Mouse (Mus musculus): ENCODE data around the gene Tmem37. TPM values are rescaled to one million over a fixed set of nuclear protein-coding genes. Genes with fewer than 3 reads are reported as not detected.

The Tmem37 gene
- polyA plus RNA-seq, 1 experiment, result 80.4 TPM

GRCm38 (mm10) chr1:120057044-120057443 is 16.8 kb downstream of the Tmem37 start:
- Histone ChIP-seq H3K27me3 (ENCODE audit: control insufficient read depth, insufficient read depth, insufficient read length) (no peaks in the 10 kb centered on the region), H3K79me2 (ENCODE audit: control insufficient read depth, insufficient read depth) (no peaks in the 10 kb centered on the region)

GRCm38 (mm10) chr1:120056236-120056635 is 17.6 kb downstream of the Tmem37 start:
- Histone ChIP-seq H3K4me2 (ENCODE audit: low read depth) (peak overlapping the region; percentile 56), H3K79me2 (ENCODE audit: control insufficient read depth, insufficient read depth) (no peaks in the 10 kb centered on the region), H3K27me3 (ENCODE audit: control insufficient read depth, insufficient read depth, insufficient read length) (no peaks in the 10 kb centered on the region), H3K36me3 (ENCODE audit: control insufficient read depth, insufficient read depth) (no peaks in the 10 kb centered on the region), H3ac (ENCODE audit: control insufficient read depth, insufficient read length) (no peak overlapping the region), H3K4me3 (no peak overlapping the region)
- no peak for TF ChIP-seq MAX (IDR thresholded peaks at IDR 0.05; ENCODE audit: low read depth)
- no peak for TF ChIP-seq POLR2AphosphoS2 (IDR thresholded peaks at IDR 0.05; ENCODE audit: insufficient read length, low read depth)
- TF ChIP-seq TCF3 (IDR thresholded peaks at IDR 0.05; ENCODE audit: insufficient read length, low read depth), result no peak
- TF ChIP-seq SRF (IDR thresholded peaks at IDR 0.05; ENCODE audit: control insufficient read depth, insufficient read length, low read depth), result no peak
- TF ChIP-seq POLR2A (IDR thresholded peaks at IDR 0.05; ENCODE audit: insufficient read length, low read depth), result no peak
- no peak for TF ChIP-seq MYOG (IDR thresholded peaks at IDR 0.05; ENCODE audit: control insufficient read depth in 1 of 3, insufficient read depth in 1 of 3, insufficient read length in 2 of 3, low read depth in 2 of 3)
- TF ChIP-seq TCF12 (IDR thresholded peaks at IDR 0.05; ENCODE audit: insufficient read depth, poor library complexity, severe bottlenecking), result no peak
- TF ChIP-seq USF1 (IDR thresholded peaks at IDR 0.05; ENCODE audit: low read depth), result no peak
- no peak for TF ChIP-seq MYOD1 (IDR thresholded peaks at IDR 0.05; ENCODE audit: control insufficient read depth in 1 of 3, insufficient read length in 2 of 3, low read depth in 2 of 3)
- no peak for TF ChIP-seq E2F4 (IDR thresholded peaks at IDR 0.05; ENCODE audit: insufficient read depth)

More at GRCm38 (mm10) chr1:120057044-120057443, 16.8 kb downstream of the Tmem37 start:
- H3K36me3 ChIP-seq (ENCODE audit: control insufficient read depth, insufficient read depth), result no peaks in the 10 kb centered on the region
- peak in 1 of 3 experiments; percentile 16 for TF ChIP-seq MYOD1 (IDR thresholded peaks at IDR 0.05; ENCODE audit: control insufficient read depth in 1 of 3, insufficient read length in 2 of 3, low read depth in 2 of 3)
- no peak for TF ChIP-seq SRF (IDR thresholded peaks at IDR 0.05; ENCODE audit: control insufficient read depth, insufficient read length, low read depth)
- H3K4me2 ChIP-seq (ENCODE audit: low read depth), result peak overlapping the region; percentile 8
- H3ac ChIP-seq (ENCODE audit: control insufficient read depth, insufficient read length), result no peak overlapping the region
- no peak overlapping the region for H3K4me3 ChIP-seq

GRCm38 (mm10) chr1:120055475-120055874 is 18.4 kb downstream of the Tmem37 start:
- TF ChIP-seq SRF (IDR thresholded peaks at IDR 0.05; ENCODE audit: control insufficient read depth, insufficient read length, low read depth) (no peak), CEBPB (IDR thresholded peaks at IDR 0.05; ENCODE audit: insufficient read depth, poor library complexity, severe bottlenecking) (no peak), MAX (IDR thresholded peaks at IDR 0.05; ENCODE audit: low read depth) (no peak), MYOG (IDR thresholded peaks at IDR 0.05; ENCODE audit: control insufficient read depth in 1 of 3, insufficient read depth in 1 of 3, insufficient read length in 2 of 3, low read depth in 2 of 3) (no peak), TCF3 (IDR thresholded peaks at IDR 0.05; ENCODE audit: insufficient read length, low read depth) (no peak), REST (IDR thresholded peaks at IDR 0.05; ENCODE audit: insufficient read depth, insufficient read length) (no peak)

GRCm38 (mm10) chr1:120054997-120055396 is 18.9 kb downstream of the Tmem37 start:
- peak; percentile 65 to 95 (median 87) for TF ChIP-seq MYOD1 (IDR thresholded peaks at IDR 0.05; ENCODE audit: control insufficient read depth in 1 of 3, insufficient read length in 2 of 3, low read depth in 2 of 3)
- TF ChIP-seq POLR2AphosphoS2 (IDR thresholded peaks at IDR 0.05; ENCODE audit: insufficient read length, low read depth), result no peak
- no peak for TF ChIP-seq POLR2A (IDR thresholded peaks at IDR 0.05; ENCODE audit: insufficient read length, low read depth)
- TF ChIP-seq TCF12 (IDR thresholded peaks at IDR 0.05; ENCODE audit: insufficient read depth, poor library complexity, severe bottlenecking), result peak; percentile 79
- no peak for TF ChIP-seq MAX (IDR thresholded peaks at IDR 0.05; ENCODE audit: low read depth)
- TF ChIP-seq CEBPB (IDR thresholded peaks at IDR 0.05; ENCODE audit: insufficient read depth, poor library complexity, severe bottlenecking), result peak; percentile 69; the same call in 1 of the 2 replicates
- peak; percentile 20 for TF ChIP-seq REST (IDR thresholded peaks at IDR 0.05; ENCODE audit: insufficient read depth, insufficient read length)
- TF ChIP-seq USF1 (IDR thresholded peaks at IDR 0.05; ENCODE audit: low read depth), result peak; percentile 79
- peak; percentile 29 to 91 (median 82) for TF ChIP-seq MYOG (IDR thresholded peaks at IDR 0.05; ENCODE audit: control insufficient read depth in 1 of 3, insufficient read depth in 1 of 3, insufficient read length in 2 of 3, low read depth in 2 of 3)
- no peak for TF ChIP-seq E2F4 (IDR thresholded peaks at IDR 0.05; ENCODE audit: insufficient read depth)
- TF ChIP-seq TCF3 (IDR thresholded peaks at IDR 0.05; ENCODE audit: insufficient read length, low read depth), result no peak
- TF ChIP-seq SRF (IDR thresholded peaks at IDR 0.05; ENCODE audit: control insufficient read depth, insufficient read length, low read depth), result no peak
- H3K36me3 ChIP-seq (ENCODE audit: control insufficient read depth, insufficient read depth), result no peaks in the 10 kb centered on the region
- H3K27me3 ChIP-seq (ENCODE audit: control insufficient read depth, insufficient read depth, insufficient read length), result no peaks in the 10 kb centered on the region
- H3K4me3 ChIP-seq, result no peak overlapping the region
- no peaks in the 10 kb centered on the region for H3K79me2 ChIP-seq (ENCODE audit: control insufficient read depth, insufficient read depth)
- no peak overlapping the region for H3ac ChIP-seq (ENCODE audit: control insufficient read depth, insufficient read length)
- peak overlapping the region; percentile 56 for H3K4me2 ChIP-seq (ENCODE audit: low read depth)

More at GRCm38 (mm10) chr1:120055475-120055874, 18.4 kb downstream of the Tmem37 start:
- no peaks in the 10 kb centered on the region for H3K79me2 ChIP-seq (ENCODE audit: control insufficient read depth, insufficient read depth)
- H3ac ChIP-seq (ENCODE audit: control insufficient read depth, insufficient read length), result no peak overlapping the region
- H3K4me3 ChIP-seq, result no peak overlapping the region
- H3K36me3 ChIP-seq (ENCODE audit: control insufficient read depth, insufficient read depth), result no peaks in the 10 kb centered on the region
- H3K4me2 ChIP-seq (ENCODE audit: low read depth), result peak overlapping the region; percentile 56
- H3K27me3 ChIP-seq (ENCODE audit: control insufficient read depth, insufficient read depth, insufficient read length), result no peaks in the 10 kb centered on the region

- Histone ChIP-seq H3ac (ENCODE audit: control insufficient read depth, insufficient read length) (no peak overlapping the region), H3K4me3 (no peak overlapping the region), H3K79me2 (ENCODE audit: control insufficient read depth, insufficient read depth) (no peaks in the 10 kb centered on the region), H3K36me3 (ENCODE audit: control insufficient read depth, insufficient read depth) (no peaks in the 10 kb centered on the region), H3K27me3 (ENCODE audit: control insufficient read depth, insufficient read depth, insufficient read length) (no peaks in the 10 kb centered on the region), H3K4me2 (ENCODE audit: low read depth) (no peak overlapping the region)
- TF ChIP-seq SRF (IDR thresholded peaks at IDR 0.05; ENCODE audit: control insufficient read depth, insufficient read length, low read depth) (no peak), CEBPB (IDR thresholded peaks at IDR 0.05; ENCODE audit: insufficient read depth, poor library complexity, severe bottlenecking) (no peak), USF1 (IDR thresholded peaks at IDR 0.05; ENCODE audit: low read depth) (no peak), REST (IDR thresholded peaks at IDR 0.05; ENCODE audit: insufficient read depth, insufficient read length) (no peak), MYOG (IDR thresholded peaks at IDR 0.05; ENCODE audit: control insufficient read depth in 1 of 3, insufficient read depth in 1 of 3, insufficient read length in 2 of 3, low read depth in 2 of 3) (no peak), POLR2A (IDR thresholded peaks at IDR 0.05; ENCODE audit: insufficient read length, low read depth) (no peak), MYOD1 (IDR thresholded peaks at IDR 0.05; ENCODE audit: control insufficient read depth in 1 of 3, insufficient read length in 2 of 3, low read depth in 2 of 3) (no peak)
Observed at GRCm38 (mm10) chr1:120051070-120051469, 22.8 kb downstream of the Tmem37 start.

Data from myocyte (in vitro differentiated cells).